Mouse (Mus musculus): ENCODE measurements around the gene Cabp5.
"Not testable (repeated sequence)": the region's sequence is repeated elsewhere in the genome, so short reads cannot be mapped to it uniquely, and the experiment has no call there.

Gene Cabp5

GRCm38 (mm10) chr7:13397832-13398231 lies at the start of gene Cabp5:
TSS of gene Cabp5 (plus strand) at chr7:13398132.
- DNase-seq = no peak

- no peak for DNase-seq
Measured at GRCm38 (mm10) chr7:13355943-13356342, 42.0 kb upstream of the Cabp5 start.

- DNase-seq = no peak
Measured at GRCm38 (mm10) chr7:13380588-13380987, 17.3 kb upstream of the Cabp5 start.

GRCm38 (mm10) chr7:13450541-13450940 lies 52.6 kb downstream of the Cabp5 start, which contains the start of gene Bsph1:
TSS of gene Bsph1 (plus strand) at chr7:13450841.
- not testable (repeated sequence) for DNase-seq

Data from thymus, adult 18-20 months (tissue).